Mouse (Mus musculus) ES-E14 (cell line): Measurements from ENCODE around the gene Vmn1r21. TPM values are rescaled to one million over a fixed set of nuclear protein-coding genes. Genes with fewer than 3 reads are reported as not detected.
"Not testable (repeated sequence)": the region's sequence is repeated elsewhere in the genome, so short reads cannot be mapped to it uniquely, and the experiment has no call there.

Experiments used
- DNase-seq: peaks from one replicate; pipeline ENCODE4 v3.0.0-alpha.2; 2013; ENCODE audit warnings: low read depth, low spot score
- H3K27ac ChIP-seq: 2 replicates; pipeline ENCODE4 v1.5.1; 2012; ENCODE audit warnings: low read depth, mild to moderate bottlenecking, low read length, moderate library complexity, mixed read lengths; ENCODE audit not compliant: poor library complexity, insufficient read depth, severe bottlenecking
- H3K36me3 ChIP-seq: 2 replicates; pipeline ENCODE4 v1.6.1; 2012; ENCODE audit warnings: mild to moderate bottlenecking, low read length, moderate library complexity, mixed read lengths; ENCODE audit not compliant: control insufficient read depth, poor library complexity, insufficient read depth, severe bottlenecking
- H3K4me1 ChIP-seq, 2 experiments: fragments of 150-350 bp in 1 of 2; sonication (generic) in 1 of 2; 2 replicates each; pipeline ENCODE4 v1.6.1; 2012; ENCODE audit warnings: low read length in 2 of 2, mild to moderate bottlenecking in 1 of 2, mixed read lengths in 1 of 2; ENCODE audit not compliant: control insufficient read depth in 2 of 2, insufficient read depth in 2 of 2, poor library complexity in 1 of 2
- H3K4me3 ChIP-seq, 2 experiments: fragments of 150-350 bp in 1 of 2; sonication (generic) in 1 of 2; 2 replicates each; pipeline ENCODE4 v1.5.1; 2012; ENCODE audit warnings: low read length in 2 of 2, low read depth in 1 of 2, mild to moderate bottlenecking in 1 of 2, mixed read lengths in 1 of 2; ENCODE audit not compliant: insufficient read depth in 1 of 2, poor library complexity in 1 of 2, severe bottlenecking in 1 of 2
- H3K9ac ChIP-seq: 2 replicates; pipeline ENCODE4 v1.6.1; 2012; ENCODE audit warnings: low read depth, mild to moderate bottlenecking, low read length, mixed read lengths; ENCODE audit not compliant: poor library complexity, insufficient read depth, severe bottlenecking
- H3K9me3 ChIP-seq: fragments of 150-350 bp; sonication (generic); 2 replicates; pipeline ENCODE4 v1.6.1; 2012; ENCODE audit warnings: low read depth, mild to moderate bottlenecking, low read length; ENCODE audit not compliant: control insufficient read depth, insufficient read depth
- CHD2 ChIP-seq: IDR thresholded peaks from 2 replicates; pipeline ENCODE4 v1.6.1; 2014; ENCODE audit warnings: mild to moderate bottlenecking, low read depth, low read length, inconsistent platforms
- HCFC1 ChIP-seq: IDR thresholded peaks from 2 replicates; pipeline ENCODE4 v1.6.1; 2012; ENCODE audit warnings: low read length, inconsistent platforms, borderline replicate concordance; ENCODE audit not compliant: insufficient read depth
- MAFK ChIP-seq: IDR thresholded peaks from 2 replicates; pipeline ENCODE4 v1.6.1; 2014; ENCODE audit warnings: mild to moderate bottlenecking, low read depth, low read length, inconsistent platforms; ENCODE audit not compliant: insufficient read depth
- ZC3H11A ChIP-seq: IDR thresholded peaks from 2 replicates; pipeline ENCODE4 v1.6.1; 2012; ENCODE audit warnings: low read depth, mild to moderate bottlenecking, inconsistent platforms, low read length, borderline replicate concordance
- ZNF384 ChIP-seq: IDR thresholded peaks from 2 replicates; pipeline ENCODE4 v1.6.1; 2012; ENCODE audit warnings: low read depth, low read length, inconsistent platforms
- in situ Hi-C, 2 experiments: fragments of 600-800 bp; cut with MboI; formaldehyde crosslinking; loops; one replicate each; pipeline ENCODE4 v1.15.1; 2025; ENCODE audit warnings: low sequenced_read_pairs in 2 of 2, inconsistent platforms in 1 of 2; ENCODE audit not compliant: unreplicated experiment in 2 of 2
- total RNA-seq: library from RNA; depleted of rRNA; stranded (reverse); fragments of 300-350 nt; gene quantifications from 2 replicates; pipeline ENCODE4 v1.2.3, GENCODE M21; 2012; rRNA removed

Gene Vmn1r21
- total RNA-seq, result not detected in 2 replicates

GRCm38 (mm10) chr6:57850286-57850685 lies at the start of gene Vmn1r21:
TSS of gene Vmn1r21 (minus strand) at chr6:57850343.
- TF ChIP-seq ZC3H11A (no peak), ZNF384 (no peak), MAFK (no peak), HCFC1 (no peak), CHD2 (no peak)
- Histone ChIP-seq H3K36me3 (no peaks in the 10 kb centered on the region), H3K9ac (no peak within 1 kb of the TSS), H3K4me3 (no peak within 1 kb of the TSS), H3K27ac (no peak within 1 kb of the TSS), H3K4me1 (no peaks in the 10 kb centered on the region), H3K9me3 (no peaks in the 10 kb centered on the region)
- in situ Hi-C loops, result no loop called here
- DNase-seq, result no peak

GRCm38 (mm10) chr6:57859043-57860042 lies 9.2 kb upstream of the Vmn1r21 start:
- Histone ChIP-seq H3K36me3 (no peaks in the 10 kb centered on the region), H3K9ac (no peak overlapping the region), H3K9me3 (no peaks in the 10 kb centered on the region), H3K27ac (no peak overlapping the region), H3K4me3 (no peak overlapping the region), H3K4me1 (no peaks in the 10 kb centered on the region)
- in situ Hi-C loops, result no loop called here
- no peak for TF ChIP-seq CHD2
- TF ChIP-seq HCFC1, result no peak
- TF ChIP-seq MAFK, result no peak
- TF ChIP-seq ZC3H11A, result no peak
- no peak for TF ChIP-seq ZNF384
- no peak for DNase-seq

- H3K36me3 ChIP-seq, H3K27ac ChIP-seq, DNase-seq, in situ Hi-C loops, H3K9ac ChIP-seq, H3K9me3 ChIP-seq, H3K4me1 ChIP-seq, H3K4me3 ChIP-seq: not testable (repeated sequence)
Observed at GRCm38 (mm10) chr6:57851177-57851576, 1.0 kb upstream of the Vmn1r21 start.

DNA sequence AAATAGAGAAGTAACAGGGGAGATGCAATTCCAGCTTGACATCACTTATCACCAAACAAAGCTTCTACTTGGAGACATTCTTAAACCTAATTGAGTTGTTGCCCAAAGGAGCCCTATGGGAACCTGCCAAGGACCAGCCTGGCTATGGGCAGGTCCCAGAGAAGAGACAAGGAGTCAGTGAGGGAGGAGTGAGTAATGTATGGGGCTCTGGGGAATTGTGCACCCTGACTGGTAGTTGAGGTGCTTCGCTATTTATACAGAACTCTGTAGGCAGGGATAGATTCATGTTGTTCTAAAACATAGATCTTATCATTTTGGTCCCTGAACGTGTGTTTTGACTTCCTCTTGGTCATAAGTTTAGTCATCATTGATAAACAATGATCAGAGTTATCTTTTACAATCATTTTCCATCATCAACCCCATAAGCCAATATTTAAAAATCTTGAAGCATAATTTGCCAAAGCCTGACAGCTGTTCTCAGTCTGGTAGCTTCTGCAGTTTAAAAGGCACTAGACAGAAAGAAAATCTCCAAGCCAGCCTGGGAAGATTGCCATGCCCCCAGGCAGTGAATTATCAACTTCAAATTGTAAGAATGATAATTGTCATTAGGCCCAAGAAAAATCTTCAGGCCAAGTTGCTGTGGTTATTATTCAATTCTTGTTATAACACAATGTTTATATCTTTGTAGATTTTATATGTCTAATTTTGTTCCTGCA lies 10.3 kb downstream of the Vmn1r21 start:
- no peak for DNase-seq
- no peak overlapping the region for H3K27ac ChIP-seq

More for the DNA sequence above, 10.3 kb downstream of the Vmn1r21 start:
- in situ Hi-C loops, result no loop called here
- no peaks in the 10 kb centered on the region for H3K36me3 ChIP-seq
- TF ChIP-seq ZC3H11A (no peak), MAFK (no peak), ZNF384 (no peak), CHD2 (no peak), HCFC1 (no peak)
- no peaks in the 10 kb centered on the region for H3K4me1 ChIP-seq
- H3K4me3 ChIP-seq, result no peak overlapping the region
- H3K9ac ChIP-seq, result no peak overlapping the region
- H3K9me3 ChIP-seq, result no peaks in the 10 kb centered on the region
